Mouse (Mus musculus) MEL (cell line): Measurements from ENCODE around the gene Hmox2. TPM values are rescaled to one million over a fixed set of nuclear protein-coding genes. Genes with fewer than 3 reads are reported as not detected.
"Not testable (repeated sequence)": the region's sequence is repeated elsewhere in the genome, so short reads cannot be mapped to it uniquely, and the experiment has no call there.

Source experiments
- DNase-seq: peaks from one replicate; pipeline ENCODE4 v3.0.0; 2011; ENCODE audit warnings: low read depth, low spot score
- H3K27ac ChIP-seq: 2 replicates; pipeline ENCODE4 v1.5.1; 2012; ENCODE audit warnings: low read depth, mild to moderate bottlenecking, control low read depth, low read length, moderate library complexity; ENCODE audit not compliant: control insufficient read depth
- H3K27me3 ChIP-seq, 2 experiments: fragments of 150-350 bp in 1 of 2; sonication (generic) in 1 of 2; 2 replicates each; pipeline ENCODE4 v1.6.1; 2012; ENCODE audit warnings: low read length in 2 of 2, mild to moderate bottlenecking in 2 of 2, improper control_type of control experiment in 1 of 2, moderate library complexity in 1 of 2; ENCODE audit not compliant: insufficient read depth in 2 of 2, control insufficient read depth in 1 of 2
- H3K36me3 ChIP-seq, 2 experiments: 2 replicates each; pipeline ENCODE4 v1.6.1; 2012 to 2014; ENCODE audit warnings: low read length in 2 of 2, improper control_type of control experiment in 1 of 2, inconsistent platforms in 1 of 2, mild to moderate bottlenecking in 1 of 2; ENCODE audit not compliant: insufficient read depth in 2 of 2, control insufficient read depth in 1 of 2
- H3K4me1 ChIP-seq, 2 experiments: fragments of 150-350 bp in 1 of 2; sonication (generic) in 1 of 2; 2 replicates each; pipeline ENCODE4 v1.6.1; 2012; ENCODE audit warnings: low read length in 2 of 2, improper control_type of control experiment in 1 of 2, mild to moderate bottlenecking in 1 of 2; ENCODE audit not compliant: insufficient read depth in 2 of 2, control insufficient read depth in 1 of 2
- H3K4me3 ChIP-seq, 2 experiments: fragments of 150-350 bp in 1 of 2; sonication (generic) in 1 of 2; 2 replicates each; pipeline ENCODE4 v1.5.1; 2012; ENCODE audit warnings: low read depth in 2 of 2, low read length in 2 of 2, mild to moderate bottlenecking in 2 of 2, moderate library complexity in 2 of 2, control low read depth in 1 of 2, improper control_type of control experiment in 1 of 2; ENCODE audit not compliant: control insufficient read depth in 1 of 2, insufficient read depth in 1 of 2
- H3K79me2 ChIP-seq: 2 replicates; pipeline ENCODE4 v1.6.1; 2012; ENCODE audit warnings: mild to moderate bottlenecking, low read length, moderate library complexity; ENCODE audit not compliant: control insufficient read depth, poor library complexity, insufficient read depth
- H3K9ac ChIP-seq: 2 replicates; pipeline ENCODE4 v1.6.1; 2012; ENCODE audit warnings: low read depth, mild to moderate bottlenecking, control low read depth, low read length, moderate library complexity; ENCODE audit not compliant: control insufficient read depth, poor library complexity, severe bottlenecking
- H3K9me3 ChIP-seq: fragments of 150-350 bp; sonication (generic); replicated peaks from 2 replicates; pipeline ENCODE4 v1.6.1; 2012; ENCODE audit warnings: mild to moderate bottlenecking, low read length, improper control_type of control experiment, moderate library complexity; ENCODE audit not compliant: insufficient read depth
- BHLHE40 ChIP-seq: IDR thresholded peaks from 2 replicates; pipeline ENCODE4 v1.6.1; 2012; ENCODE audit warnings: low read depth, mild to moderate bottlenecking, inconsistent platforms, low read length, improper control_type of control experiment, borderline replicate concordance
- CHD1 ChIP-seq: IDR thresholded peaks from 2 replicates; pipeline ENCODE4 v1.6.1; 2012; ENCODE audit warnings: low read depth, mild to moderate bottlenecking, inconsistent platforms, low read length, improper control_type of control experiment
- CTCF ChIP-seq, 3 experiments: IDR thresholded peaks in 2 of 3; conservative IDR thresholded peaks in 1 of 3; 2 replicates each; pipeline ENCODE4 v1.5.1; 2011 to 2012; ENCODE audit warnings: low read length in 3 of 3, low read depth in 2 of 3, mild to moderate bottlenecking in 2 of 3, improper control_type of control experiment in 1 of 3, inconsistent platforms in 1 of 3, mixed read lengths in 1 of 3, moderate library complexity in 1 of 3; ENCODE audit not compliant: control insufficient read depth in 1 of 3, insufficient read depth in 1 of 3, poor library complexity in 1 of 3, severe bottlenecking in 1 of 3
- E2F4 ChIP-seq: IDR thresholded peaks from 2 replicates; pipeline ENCODE4 v1.6.1; 2011; ENCODE audit warnings: low read depth, low read length, improper control_type of control experiment, borderline replicate concordance
- EP300 ChIP-seq, 2 experiments: IDR thresholded peaks; 2 replicates each; pipeline ENCODE4 v1.6.1; 2011; ENCODE audit warnings: improper control_type of control experiment in 2 of 2, low read length in 2 of 2, low read depth in 1 of 2, mild to moderate bottlenecking in 1 of 2
- ETS1 ChIP-seq: IDR thresholded peaks from 2 replicates; pipeline ENCODE4 v1.6.1; 2012; ENCODE audit warnings: low read depth, mild to moderate bottlenecking, inconsistent platforms, low read length, improper control_type of control experiment, moderate library complexity
- GABPA ChIP-seq: IDR thresholded peaks from 2 replicates; pipeline ENCODE4 v1.6.1; 2012; ENCODE audit warnings: low read depth, mild to moderate bottlenecking, inconsistent platforms, low read length, improper control_type of control experiment, moderate library complexity
- GATA1 ChIP-seq: IDR thresholded peaks from 2 replicates; pipeline ENCODE4 v1.6.1; 2011; ENCODE audit warnings: low read depth, low read length, improper control_type of control experiment
- HCFC1 ChIP-seq: IDR thresholded peaks from 2 replicates; pipeline ENCODE4 v1.6.1; 2012; ENCODE audit warnings: low read depth, mild to moderate bottlenecking, inconsistent platforms, low read length, improper control_type of control experiment, moderate library complexity
- JUND ChIP-seq: IDR thresholded peaks from 2 replicates; pipeline ENCODE4 v1.6.1; 2011; ENCODE audit warnings: low read depth, mild to moderate bottlenecking, improper control_type of control experiment, low read length
- KAT2A ChIP-seq: conservative IDR thresholded peaks from 2 replicates; pipeline ENCODE4 v1.6.1; 2012; ENCODE audit warnings: low read depth, low read length, improper control_type of control experiment, inconsistent platforms
- MAFK ChIP-seq: IDR thresholded peaks from 2 replicates; pipeline ENCODE4 v1.6.1; 2011; ENCODE audit warnings: low read depth, mild to moderate bottlenecking, low read length, improper control_type of control experiment, borderline replicate concordance
- MAX ChIP-seq: IDR thresholded peaks from 2 replicates; pipeline ENCODE4 v1.6.1; 2011; ENCODE audit warnings: low read length, improper control_type of control experiment
- POLR2A ChIP-seq, 2 experiments: IDR thresholded peaks; 2 replicates each; pipeline ENCODE4 v1.6.1; 2011 to 2012; ENCODE audit warnings: low read length in 2 of 2, mild to moderate bottlenecking in 2 of 2, control low read depth in 1 of 2, improper control_type of control experiment in 1 of 2, low read depth in 1 of 2, moderate library complexity in 1 of 2; ENCODE audit not compliant: control insufficient read depth in 1 of 2, insufficient read depth in 1 of 2, poor library complexity in 1 of 2
- SIN3A ChIP-seq: IDR thresholded peaks from 2 replicates; pipeline ENCODE4 v1.6.1; 2012; ENCODE audit warnings: low read length, improper control_type of control experiment, inconsistent platforms
- TBP ChIP-seq: IDR thresholded peaks from 2 replicates; pipeline ENCODE4 v1.8.0; 2011; ENCODE audit warnings: low read depth, low read length, improper control_type of control experiment
- UBTF ChIP-seq: IDR thresholded peaks from 2 replicates; pipeline ENCODE4 v1.6.1; 2012; ENCODE audit warnings: low read depth, mild to moderate bottlenecking, inconsistent platforms, low read length, improper control_type of control experiment, moderate library complexity, borderline replicate concordance; ENCODE audit not compliant: insufficient read depth
- USF1 ChIP-seq: IDR thresholded peaks from 2 replicates; pipeline ENCODE4 v1.6.1; 2014; ENCODE audit warnings: low read depth, mild to moderate bottlenecking, inconsistent platforms, low read length, improper control_type of control experiment, moderate library complexity
- ZKSCAN1 ChIP-seq: IDR thresholded peaks from 2 replicates; pipeline ENCODE4 v1.6.1; 2012; ENCODE audit warnings: low read depth, mild to moderate bottlenecking, inconsistent platforms, low read length, improper control_type of control experiment, moderate library complexity
- ZMIZ1 ChIP-seq: IDR thresholded peaks from 2 replicates; pipeline ENCODE4 v1.6.1; 2012; ENCODE audit warnings: low read depth, mild to moderate bottlenecking, inconsistent platforms, low read length, improper control_type of control experiment, moderate library complexity
- polyA plus RNA-seq, 2 experiments: library from polyadenylated mRNA; stranded (reverse) in 1 of 2; unstranded in 1 of 2; fragments of >175 nt in 1 of 2; fragments of >200 nt in 1 of 2; gene quantifications; 2 replicates each; pipeline versions ENCODE4 v1.2.1 to v1.2.4; 2012; ENCODE audit warnings: low replicate concordance in 2 of 2, low read depth in 1 of 2; ENCODE audit not compliant: insufficient read length in 2 of 2, insufficient read depth in 1 of 2, missing spikeins in 1 of 2
- total RNA-seq: library from RNA; depleted of rRNA; stranded (reverse); fragments of 300-350 nt; gene quantifications from 2 replicates; pipeline ENCODE4 v1.2.3, GENCODE M21; 2012

Gene Hmox2
- total and polyA plus RNA-seq, 3 experiments: 41.5 to 75.0 TPM; not detected in 1

- H3K36me3 ChIP-seq: no peaks in the 10 kb centered on the region
- H3K4me1 ChIP-seq: no peaks in the 10 kb centered on the region
- no peak overlapping the region for H3K9ac ChIP-seq
- peaks cover 1% of the 10 kb centered on the region; the same call in 1 of the 2 replicates for H3K79me2 ChIP-seq
- TF ChIP-seq CHD1 (no peak), BHLHE40 (no peak), E2F4 (no peak), POLR2A (IDR thresholded peaks at IDR 0.05; ENCODE audit: control insufficient read depth in 1 of 2, insufficient read depth in 1 of 2, low read depth in 1 of 2, low read length in 2 of 2, poor library complexity in 1 of 2) (no peak), UBTF (no peak), ZKSCAN1 (no peak), GABPA (no peak), SIN3A (no peak), GATA1 (no peak), ETS1 (no peak), KAT2A (no peak), EP300 (IDR thresholded peaks at IDR 0.05; ENCODE audit: low read depth in 1 of 2, low read length in 2 of 2) (no peak), JUND (no peak), CTCF (IDR thresholded peaks at IDR 0.05 in 2 of 3, conservative IDR thresholded peaks at IDR 0.05 in 1 of 3; ENCODE audit: control insufficient read depth in 1 of 3, insufficient read depth in 1 of 3, low read depth in 2 of 3, low read length in 3 of 3, poor library complexity in 1 of 3, severe bottlenecking in 1 of 3) (no peak), TBP (no peak), MAFK (no peak), HCFC1 (no peak), USF1 (no peak), ZMIZ1 (no peak), MAX (no peak)
- H3K4me3 ChIP-seq: no peak overlapping the region
- DNase-seq: no peak
- H3K9me3 ChIP-seq: no peaks in the 10 kb centered on the region
- H3K27me3 ChIP-seq: no peaks in the 10 kb centered on the region
- H3K27ac ChIP-seq: no peak overlapping the region
Observed at GRCm38 (mm10) chr16:4754045-4754444, 27.9 kb downstream of the Hmox2 start.

- H3K4me1 ChIP-seq, DNase-seq, H3K4me3 ChIP-seq, H3K9ac ChIP-seq, H3K36me3 ChIP-seq, H3K27me3 ChIP-seq, H3K9me3 ChIP-seq, H3K79me2 ChIP-seq, H3K27ac ChIP-seq: not testable (repeated sequence)
Observed at GRCm38 (mm10) chr16:4756660-4757335, 30.6 kb downstream of the Hmox2 start.
